Comparison of ENCODE assay signal across 9 mouse cellular contexts in the genomic region with DNA sequence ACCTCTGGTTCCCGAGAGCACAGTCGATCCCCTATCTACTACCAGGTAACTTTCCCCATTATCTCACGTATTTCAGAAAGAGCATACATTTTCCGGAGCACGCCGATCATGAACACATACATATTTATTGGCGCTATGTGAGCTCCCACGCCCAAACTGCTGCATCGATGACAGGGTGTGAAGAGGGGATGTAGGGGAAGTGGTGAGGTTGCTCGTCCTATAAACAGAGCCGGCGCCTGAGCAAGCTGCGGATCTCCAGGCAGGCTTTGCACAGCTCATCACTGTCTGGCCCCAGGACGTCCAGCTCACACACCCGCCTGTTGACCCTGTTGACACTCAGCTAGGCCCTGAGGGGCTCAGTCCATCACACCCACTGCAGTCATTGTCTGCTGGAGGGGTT. TPM values are rescaled to one million over a fixed set of nuclear protein-coding genes. Genes with fewer than 3 reads are reported as not detected.
DNase-seq lines count a peak whose midpoint lies in the region; ATAC-seq lines count a peak whose summit lies in the region.
"Had no signal": no experiment of that assay in that cellular context is flagged by ENCODE, and none has a peak within 500 bp of the region (broad histone marks: within the 10 kb centered on the region; RNA-seq: fewer than 3 reads in every experiment).

No protein-coding gene starts in this region.

- no peaks in the 10 kb centered on the region for H3K27me3 ChIP-seq in liver, embryonic 16.5 days (ENCODE audit: control insufficient read depth, insufficient read depth, low read depth, low read length)

- ATAC-seq in frontal cortex, adult (ENCODE audit: low TSS enrichment): peak; percentile 13; the same call in 1 of the 2 replicates
- peak; percentile 20 for ATAC-seq in granulocyte monocyte progenitor cell, adult 5-6 weeks (replicated peaks; ENCODE audit: poor library complexity, severe bottlenecking)
- no peak for ATAC-seq in liver, embryonic 16.5 days (ENCODE audit: low read depth)

- peak overlapping the region; percentile 79 for H3K9ac ChIP-seq in liver, embryonic 16.5 days (ENCODE audit: low read depth, low read length)

- DNase-seq in frontal cortex, postnatal 36 days (ENCODE audit: low spot score in 2 of 2): no peak
- DNase-seq in thymus, postnatal 0 days (ENCODE audit: low spot score): peak; percentile 53
- DNase-seq in thymus, adult 18-20 months: no peak
- peak; percentile 44 for DNase-seq in testis, postnatal 10 days (ENCODE audit: low spot score)
- no peak for DNase-seq in urinary bladder, postnatal 14 days (ENCODE audit: low spot score)

- WGBS in liver, embryonic 16.5 days (ENCODE audit: insufficient replicate concordance): under 1% methylated on average over 15 of the region's 15 CpGs

- H3K4me2 ChIP-seq in liver, embryonic 16.5 days (ENCODE audit: low read depth, low read length): peak overlapping the region; percentile 89

- H3K9me3 ChIP-seq in liver, embryonic 16.5 days (replicated peaks; ENCODE audit: control insufficient read depth, low read length): no peaks in the 10 kb centered on the region

- H3K36me3 ChIP-seq in liver, embryonic 16.5 days (ENCODE audit: control insufficient read depth, insufficient read depth): no peaks in the 10 kb centered on the region

- peaks cover 40% of the 10 kb centered on the region for H3K4me1 ChIP-seq in liver, embryonic 16.5 days (ENCODE audit: control insufficient read depth, low read depth, low read length)

- H3K4me3 ChIP-seq in liver, embryonic 16.5 days (ENCODE audit: low read depth, low read length): peak overlapping the region; percentile 82

- H3K27ac ChIP-seq in liver, embryonic 16.5 days (ENCODE audit: low read length): peak overlapping the region; percentile 87

RNA-seq across cellular contexts. Expression of gene Zfp213, which starts 13.2 kb away (rescaled TPM):
- 14.6 and 14.9 TPM in 2 replicates for polyA plus RNA-seq in thymus, postnatal 0 days (2015; fragmentation: Nextera tagmentation; extraction: Ambion mirVana)
- 4.9 and 6.9 TPM in 2 replicates for total RNA-seq in granulocyte monocyte progenitor cell, adult 5-6 weeks (2014; fragmentation: Nextera tagmentation)
- 9.7 and 10.7 TPM in 2 replicates for total RNA-seq in granulocyte monocyte progenitor cell, adult 5-6 weeks (2017)
- 4.8 and 5.3 TPM in 2 replicates for polyA plus RNA-seq in liver, embryonic 16.5 days (2015; fragmentation: Nextera tagmentation; extraction: Ambion mirVana)

RNA-seq across cellular contexts. Expression of gene Zfp13, which starts 48.4 kb away (rescaled TPM):
- 1.5 and 1.7 TPM in 2 replicates for polyA plus RNA-seq in thymus, postnatal 0 days (2015; fragmentation: Nextera tagmentation; extraction: Ambion mirVana)
- 1.7 and 2.2 TPM in 2 replicates for total RNA-seq in granulocyte monocyte progenitor cell, adult 5-6 weeks (2014; fragmentation: Nextera tagmentation)
- 0.46 and 0.56 TPM in 2 replicates for total RNA-seq in granulocyte monocyte progenitor cell, adult 5-6 weeks (2017)
- 1.3 and 1.6 TPM in 2 replicates for polyA plus RNA-seq in liver, embryonic 16.5 days (2015; fragmentation: Nextera tagmentation; extraction: Ambion mirVana)
- total RNA-seq: neutrophil, adult 5-6 weeks had no signal

RNA-seq across cellular contexts. Expression of gene Zscan10, which starts 49.8 kb away (rescaled TPM):
- polyA plus RNA-seq in thymus, postnatal 0 days (2015; fragmentation: Nextera tagmentation; extraction: Ambion mirVana): 0.05 and 0.08 TPM in 2 replicates
- not detected in 2 replicates for total RNA-seq in granulocyte monocyte progenitor cell, adult 5-6 weeks (2014; fragmentation: Nextera tagmentation)
- not detected in 2 replicates for total RNA-seq in granulocyte monocyte progenitor cell, adult 5-6 weeks (2017)
- not detected in 2 replicates for polyA plus RNA-seq in liver, embryonic 16.5 days (2015; fragmentation: Nextera tagmentation; extraction: Ambion mirVana)
- total RNA-seq: neutrophil, adult 5-6 weeks had no signal

Comparison
In these comparisons a context has a peak if more than half of its experiments do, and no peak if none do; other contexts are left out.
1. DNase-seq: peak in thymus, postnatal 0 days (single experiment) and testis, postnatal 10 days (single experiment); none in frontal cortex, postnatal 36 days (0 of 2), thymus, adult 18-20 months (0 of 2) and urinary bladder, postnatal 14 days (single experiment).